Mouse (Mus musculus) midbrain, embryonic 10.5 days (tissue): ENCODE results near the gene Ms4a18. TPM values are rescaled to one million over a fixed set of nuclear protein-coding genes. Genes with fewer than 3 reads are reported as not detected.
A peak's percentile ranks its signal among the peaks of the same experiment; 100 is the strongest.

Experiments used
- DNase-seq: peaks from one replicate; pipeline ENCODE4 v3.0.0-alpha.2; 2017; ENCODE audit warnings: low spot score
- H3K27ac ChIP-seq: fragments of 300-500 bp; sonication (generic); replicated peaks from 2 replicates; pipeline ENCODE4 v1.5.1; 2016; ENCODE audit warnings: mild to moderate bottlenecking
- H3K27me3 ChIP-seq: fragments of 300-500 bp; sonication (generic); 2 replicates; pipeline ENCODE4 v1.6.1; 2016; ENCODE audit warnings: low read depth, mild to moderate bottlenecking; ENCODE audit not compliant: poor library complexity, severe bottlenecking
- H3K36me3 ChIP-seq: fragments of 300-500 bp; sonication (generic); 2 replicates; pipeline ENCODE4 v1.6.1; 2016; ENCODE audit warnings: mild to moderate bottlenecking, moderate library complexity
- H3K4me1 ChIP-seq: fragments of 300-500 bp; sonication (generic); 2 replicates; pipeline ENCODE4 v1.6.1; 2016
- H3K4me3 ChIP-seq: fragments of 300-500 bp; sonication (generic); 2 replicates; pipeline ENCODE4 v1.5.1; 2016; ENCODE audit warnings: mild to moderate bottlenecking, moderate library complexity
- H3K9me3 ChIP-seq: fragments of 300-500 bp; sonication (generic); replicated peaks from 2 replicates; pipeline ENCODE4 v1.6.1; 2016; ENCODE audit warnings: mild to moderate bottlenecking
- WGBS: fragments of 180-500 bp; shearing (Covaris S2); methylation state at CpG from one replicate; pipeline ENCODE4 v1.1.7; 2016; 5-methylcytosine and 5-hydroxymethylcytosine counted together
- polyA plus RNA-seq: library from polyadenylated mRNA; unstranded; fragments of >200 nt; fragmentation: Nextera tagmentation; extraction: Ambion mirVana; gene quantifications from 2 replicates; pipeline ENCODE4 v1.2.1, GENCODE M21; 2016

The Ms4a18 gene
- polyA plus RNA-seq, 1 experiment from 2014 or later = not detected

GRCm38 (mm10) chr19:11037570-11037969 is 19.7 kb upstream of the Ms4a18 start:
- H3K36me3 ChIP-seq = no peaks in the 10 kb centered on the region
- no peak overlapping the region for H3K27ac ChIP-seq
- no peaks in the 10 kb centered on the region for H3K27me3 ChIP-seq
- no peaks in the 10 kb centered on the region for H3K4me1 ChIP-seq
- H3K9me3 ChIP-seq = no peaks in the 10 kb centered on the region
- H3K4me3 ChIP-seq = no peak overlapping the region
- no peak for DNase-seq

- H3K36me3 ChIP-seq = no peaks in the 10 kb centered on the region
- no peak overlapping the region for H3K27ac ChIP-seq
- no peak for DNase-seq
- H3K27me3 ChIP-seq = no peaks in the 10 kb centered on the region
- no peaks in the 10 kb centered on the region for H3K4me1 ChIP-seq
- no peak overlapping the region for H3K4me3 ChIP-seq
- H3K9me3 ChIP-seq = 0 out of 2 replicates have a peak, but pooled peaks cover 4% of the 10 kb centered on the region
These were observed 4.6 kb upstream of the Ms4a18 start for GRCm38 (mm10) chr19:11022382-11022781.

DNA sequence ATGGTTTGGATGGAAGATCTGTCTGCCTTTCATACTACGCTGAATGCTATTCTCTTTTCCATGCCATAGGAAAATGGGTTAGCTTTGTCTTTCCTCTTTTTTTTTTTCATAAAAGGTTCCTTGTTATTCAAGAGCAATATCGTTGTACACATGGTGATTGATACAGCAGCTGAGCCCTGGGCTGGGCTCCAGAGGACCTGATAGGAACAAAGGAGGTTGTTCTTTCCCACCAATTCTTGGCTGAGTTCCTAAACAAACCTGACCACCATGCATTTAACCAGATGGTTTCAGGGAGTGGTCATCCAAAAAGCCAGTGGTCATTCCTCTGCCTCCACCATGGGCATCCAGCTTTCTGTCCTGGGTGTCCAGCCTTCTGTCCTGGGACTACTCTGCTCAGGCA is 580 bp downstream of the Ms4a18 start:
- DNase-seq = no peak
- 92% methylated on average over 2 of the region's 2 CpGs for WGBS
- no peaks in the 10 kb centered on the region for H3K36me3 ChIP-seq
- no peak overlapping the region for H3K4me3 ChIP-seq
- no peaks in the 10 kb centered on the region for H3K9me3 ChIP-seq
- H3K27ac ChIP-seq = no peak overlapping the region
- no peaks in the 10 kb centered on the region for H3K27me3 ChIP-seq
- no peaks in the 10 kb centered on the region for H3K4me1 ChIP-seq

GRCm38 (mm10) chr19:11015998-11016397 is 1.8 kb downstream of the Ms4a18 start:
- 87% methylated on average over 1 of the region's 1 CpGs for WGBS
- H3K36me3 ChIP-seq = no peaks in the 10 kb centered on the region
- H3K9me3 ChIP-seq = no peaks in the 10 kb centered on the region

DNA sequence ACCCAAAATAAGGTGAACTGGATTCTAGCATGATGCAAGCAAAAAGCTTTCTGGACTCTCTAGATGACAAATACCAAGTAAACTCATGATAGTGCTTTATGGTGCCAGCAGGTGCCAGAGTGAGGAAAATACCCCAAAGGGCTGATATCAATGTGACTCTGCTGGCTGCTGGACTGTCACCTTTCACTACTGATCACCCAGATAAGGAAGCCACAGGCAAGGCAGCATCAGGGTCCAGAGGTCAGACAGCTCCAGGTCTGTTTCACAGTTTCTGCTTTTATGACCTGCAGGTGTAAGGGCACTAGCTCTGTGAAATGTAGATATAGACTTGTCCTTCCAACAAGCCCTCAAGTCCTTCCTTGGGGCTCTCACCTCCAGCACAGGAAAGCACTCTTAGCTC is 2.4 kb downstream of the Ms4a18 start:
- H3K9me3 ChIP-seq = no peaks in the 10 kb centered on the region
- H3K27me3 ChIP-seq = no peaks in the 10 kb centered on the region
- H3K4me3 ChIP-seq = no peak overlapping the region
- no peaks in the 10 kb centered on the region for H3K36me3 ChIP-seq
- H3K27ac ChIP-seq = no peak overlapping the region
- H3K4me1 ChIP-seq = no peaks in the 10 kb centered on the region
- no peak for DNase-seq

More at GRCm38 (mm10) chr19:11015998-11016397, 1.8 kb downstream of the Ms4a18 start:
- Histone ChIP-seq H3K4me1 (no peaks in the 10 kb centered on the region), H3K4me3 (no peak overlapping the region), H3K27ac (no peak overlapping the region), H3K27me3 (no peaks in the 10 kb centered on the region)
- no peak for DNase-seq

DNA sequence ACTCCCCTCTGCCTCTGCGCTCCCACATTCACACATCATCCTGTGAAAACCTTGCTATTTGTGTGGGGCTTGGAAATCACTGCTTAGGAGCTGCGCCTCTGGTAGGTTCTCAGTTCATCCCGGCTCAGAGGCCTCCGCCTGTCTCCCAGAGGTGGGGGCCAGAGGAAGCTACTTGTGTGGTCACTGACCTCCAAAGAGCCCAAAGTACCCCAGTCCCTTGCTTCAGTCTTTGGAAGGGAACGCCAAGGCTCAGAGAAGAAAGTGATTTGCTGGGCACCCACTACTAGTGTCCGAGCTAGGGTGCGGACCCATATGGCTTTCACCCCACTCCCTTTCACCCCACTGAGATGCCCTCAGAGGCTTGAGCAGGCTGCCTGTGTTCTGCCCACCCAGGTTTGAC is 24.7 kb downstream of the Ms4a18 start, which contains the start of gene Ms4a15:
TSS of gene Ms4a15 (minus strand) at position 101 of the 400 bp plus-strand sequence.
- 90% methylated on average over 7 of the region's 7 CpGs for WGBS
- H3K4me3 ChIP-seq = no peak within 1 kb of the TSS
- no peaks in the 10 kb centered on the region for H3K4me1 ChIP-seq
- no peaks in the 10 kb centered on the region for H3K27me3 ChIP-seq
- H3K9me3 ChIP-seq = no peaks in the 10 kb centered on the region
- H3K36me3 ChIP-seq = no peaks in the 10 kb centered on the region
- no peak for DNase-seq
- no peak within 1 kb of the TSS for H3K27ac ChIP-seq

DNA sequence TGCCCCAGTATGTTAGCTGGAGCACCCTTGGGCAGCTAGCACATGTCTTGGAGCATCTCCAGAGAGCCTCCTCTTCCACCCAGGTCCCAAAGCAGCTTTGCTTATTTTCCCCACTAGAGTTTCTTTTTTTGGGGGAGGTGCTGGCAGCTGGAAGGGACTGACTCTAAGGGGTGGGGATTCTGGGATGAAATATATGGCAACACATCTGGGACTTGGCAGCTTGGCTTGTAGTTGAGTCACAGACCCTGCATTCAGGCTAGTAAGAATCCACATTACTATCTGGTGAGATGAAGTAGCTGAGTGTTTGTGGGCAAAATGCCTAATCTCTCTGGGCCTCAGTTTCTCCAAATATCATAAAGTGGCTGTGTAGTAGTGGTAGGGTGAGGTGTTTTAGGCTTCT is 25.9 kb downstream of the Ms4a18 start:
- no peak overlapping the region for H3K4me3 ChIP-seq
- no peaks in the 10 kb centered on the region for H3K9me3 ChIP-seq
- H3K27ac ChIP-seq = no peak overlapping the region
- H3K27me3 ChIP-seq = no peaks in the 10 kb centered on the region
- no peaks in the 10 kb centered on the region for H3K4me1 ChIP-seq
- no peak for DNase-seq
- no peaks in the 10 kb centered on the region for H3K36me3 ChIP-seq

DNA sequence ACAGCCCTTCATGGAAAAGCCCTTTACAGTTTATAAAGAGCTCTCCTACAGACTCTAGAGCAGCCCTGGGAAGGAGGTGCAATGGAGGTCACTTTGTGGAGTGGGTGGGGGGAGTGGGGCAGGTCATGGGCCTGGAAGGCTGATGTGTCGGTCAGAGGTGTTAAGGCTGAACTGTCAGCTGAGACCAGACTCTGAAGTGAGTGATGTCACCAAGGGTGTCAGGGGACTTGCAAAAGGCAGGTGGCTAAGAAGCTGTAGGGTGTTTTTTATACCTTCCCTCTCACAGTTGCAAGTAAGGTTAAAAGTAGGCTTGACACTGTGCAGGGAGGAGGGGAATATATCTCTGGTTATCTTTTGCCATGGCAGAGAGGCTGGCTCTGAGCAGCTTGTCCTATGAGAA is 27.1 kb downstream of the Ms4a18 start:
- Histone ChIP-seq H3K4me3 (no peak overlapping the region), H3K9me3 (no peaks in the 10 kb centered on the region), H3K27ac (no peak overlapping the region), H3K27me3 (no peaks in the 10 kb centered on the region), H3K4me1 (no peaks in the 10 kb centered on the region), H3K36me3 (no peaks in the 10 kb centered on the region)
- 68% methylated on average over 1 of the region's 1 CpGs for WGBS
- no peak for DNase-seq

DNA sequence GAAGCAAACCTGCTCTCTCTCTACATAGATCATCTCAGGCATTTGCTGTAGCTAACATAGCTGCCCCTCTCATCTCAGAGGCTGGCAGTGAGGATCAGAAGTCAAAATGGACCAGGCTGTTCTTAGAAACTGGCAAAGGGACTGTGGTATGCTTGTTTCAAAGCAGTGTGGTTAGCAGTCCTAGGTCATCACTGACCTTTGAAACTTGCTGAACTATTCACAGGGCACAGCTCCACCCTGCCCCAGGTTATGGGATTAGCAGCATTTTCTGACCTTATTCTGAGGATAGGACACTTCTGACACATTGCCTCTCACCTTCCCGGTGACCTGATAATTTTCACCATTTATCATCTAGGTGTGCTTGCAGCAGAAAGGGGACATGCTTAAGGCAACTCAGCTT is 29.3 kb downstream of the Ms4a18 start:
- WGBS = 83% methylated on average over 1 of the region's 1 CpGs
- no peaks in the 10 kb centered on the region for H3K27me3 ChIP-seq
- H3K4me1 ChIP-seq = no peaks in the 10 kb centered on the region

DNA sequence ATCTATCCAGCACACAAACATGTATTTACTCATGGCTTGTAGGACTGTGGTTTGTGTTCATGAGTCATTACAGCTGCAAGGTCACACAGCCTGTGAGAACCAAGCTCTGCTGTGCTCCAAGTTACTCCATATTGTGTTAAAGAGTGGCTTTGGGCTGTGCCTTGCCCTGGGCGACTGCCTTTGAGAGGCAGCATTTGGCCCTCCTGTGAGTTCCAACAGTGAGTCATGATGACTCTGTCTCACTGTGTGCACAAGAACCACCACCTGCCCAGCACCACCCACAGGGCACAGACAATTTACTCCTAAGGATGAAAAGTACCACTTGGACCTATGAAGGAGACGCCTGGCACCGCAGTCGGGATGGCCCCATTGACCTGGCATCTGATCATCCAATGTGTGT is 31.9 kb downstream of the Ms4a18 start:
- H3K4me1 ChIP-seq = 0 out of 2 replicates have a peak, but pooled peaks cover 3% of the 10 kb centered on the region
- no peaks in the 10 kb centered on the region for H3K36me3 ChIP-seq
- H3K27me3 ChIP-seq = no peaks in the 10 kb centered on the region
- 87% methylated on average over 4 of the region's 4 CpGs for whole genome bisulfite sequencing
- no peak overlapping the region for H3K4me3 ChIP-seq
- no peak overlapping the region for H3K27ac ChIP-seq
- no peak for DNase-seq
- no peaks in the 10 kb centered on the region for H3K9me3 ChIP-seq

More for the DNA sequence above, 29.3 kb downstream of the Ms4a18 start:
- no peak overlapping the region for H3K4me3 ChIP-seq
- H3K36me3 ChIP-seq = no peaks in the 10 kb centered on the region
- no peaks in the 10 kb centered on the region for H3K9me3 ChIP-seq
- no peak overlapping the region for H3K27ac ChIP-seq
- DNase-seq = no peak

- 79% methylated on average over 13 of the region's 13 CpGs for WGBS
- Histone ChIP-seq H3K9me3 (no peaks in the 10 kb centered on the region), H3K27me3 (no peaks in the 10 kb centered on the region), H3K27ac (no peak overlapping the region), H3K36me3 (no peaks in the 10 kb centered on the region), H3K4me1 (peaks cover 8% of the 10 kb centered on the region), H3K4me3 (no peak overlapping the region)
- no peak for DNase-seq
These were observed 33.3 kb downstream of the Ms4a18 start for GRCm38 (mm10) chr19:10984551-10984950.

- no peak overlapping the region for H3K27ac ChIP-seq
- H3K9me3 ChIP-seq = no peaks in the 10 kb centered on the region
- H3K4me3 ChIP-seq = peak overlapping the region; percentile 29
- H3K4me1 ChIP-seq = peaks cover 11% of the 10 kb centered on the region
- no peaks in the 10 kb centered on the region for H3K27me3 ChIP-seq
- DNase-seq = peak; percentile 26
- H3K36me3 ChIP-seq = no peaks in the 10 kb centered on the region
- whole genome bisulfite sequencing = 26% methylated on average over 14 of the region's 14 CpGs
These were observed 34.7 kb downstream of the Ms4a18 start for GRCm38 (mm10) chr19:10983146-10983545.

DNA sequence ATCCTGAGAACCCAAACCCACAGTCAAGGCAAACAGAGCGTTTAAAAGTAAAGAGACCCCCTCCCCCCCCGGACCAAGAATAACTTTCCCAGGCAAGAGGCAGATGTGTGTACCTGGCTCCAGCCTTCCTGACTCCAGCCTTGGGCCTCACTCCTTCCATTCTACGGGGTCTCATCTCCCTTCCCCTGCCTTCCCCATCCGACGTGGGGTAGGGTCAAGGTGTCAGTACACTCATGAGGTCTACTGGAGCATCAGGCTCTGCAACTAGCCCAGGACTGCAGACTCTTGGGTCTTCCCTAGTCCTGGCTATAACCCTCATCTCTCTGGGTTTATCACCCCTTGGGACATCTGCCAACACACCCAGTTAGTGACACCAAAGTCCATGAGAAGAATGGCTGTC is 37.6 kb downstream of the Ms4a18 start:
- no peaks in the 10 kb centered on the region for H3K27me3 ChIP-seq
- no peak overlapping the region for H3K27ac ChIP-seq
- no peak for DNase-seq
- no peaks in the 10 kb centered on the region for H3K36me3 ChIP-seq
- no peak overlapping the region for H3K4me3 ChIP-seq
- H3K4me1 ChIP-seq = peaks cover 11% of the 10 kb centered on the region
- H3K9me3 ChIP-seq = no peaks in the 10 kb centered on the region
- 84% methylated on average over 5 of the region's 5 CpGs for WGBS
